Mouse (Mus musculus) embryonic fibroblast, embryonic 13.5 days (primary cell): ENCODE measurements around the gene Gm49384.

Experiments used
- CTCF ChIP-seq: IDR thresholded peaks from 2 replicates; pipeline ENCODE4 v1.5.1; 2011; ENCODE audit warnings: mild to moderate bottlenecking, control low read depth, low read length, moderate library complexity, borderline replicate concordance; ENCODE audit not compliant: insufficient read depth
- POLR2A ChIP-seq: IDR thresholded peaks from 2 replicates; pipeline ENCODE4 v1.6.1; 2011; ENCODE audit warnings: low read depth, mild to moderate bottlenecking, control low read depth, low read length, moderate library complexity

GRCm38 (mm10) chr12:69198985-69199384 is 5.1 kb downstream of the Gm49384 start:
- TF ChIP-seq CTCF (no peak), POLR2A (no peak)
